Mouse (Mus musculus): ENCODE data around the gene Cc2d1a. TPM values are rescaled to one million over a fixed set of nuclear protein-coding genes. Genes with fewer than 3 reads are reported as not detected.
A peak's percentile ranks its signal among the peaks of the same experiment; 100 is the strongest.

Gene Cc2d1a
- 17.7 and 20.4 TPM in 2 replicates for polyA plus RNA-seq (2016; fragmentation: Nextera tagmentation; extraction: Ambion mirVana)

- peaks cover 24% of the 10 kb centered on the region for H3K4me1 ChIP-seq
- no peak within 1 kb of the TSS for H3K27ac ChIP-seq
- H3K4me3 ChIP-seq (replicated peaks), result peak within 1 kb of the TSS; percentile 74
- H3K36me3 ChIP-seq (replicated peaks), result peaks cover 23% of the 10 kb centered on the region
- peak; percentile 95 for ATAC-seq (ENCODE audit: low FRiP score)
- H3K4me2 ChIP-seq, result peak within 1 kb of the TSS; percentile 91
- no peaks in the 10 kb centered on the region; the same call in 1 of the 2 replicates for H3K27me3 ChIP-seq
- peak within 1 kb of the TSS; percentile 74 for H3K9ac ChIP-seq
- H3K9me3 ChIP-seq, result no peaks in the 10 kb centered on the region
- WGBS, result 18% methylated on average over 49 of the region's 49 CpGs
These were observed at the start of gene Cc2d1a, which contains the start of gene 4930432K21Rik for GRCm38 (mm10) chr8:84147769-84148530. Cc2d1a (minus strand) TSS chr8:84147936. 4930432K21Rik (plus strand) TSS chr8:84148025.

DNA sequence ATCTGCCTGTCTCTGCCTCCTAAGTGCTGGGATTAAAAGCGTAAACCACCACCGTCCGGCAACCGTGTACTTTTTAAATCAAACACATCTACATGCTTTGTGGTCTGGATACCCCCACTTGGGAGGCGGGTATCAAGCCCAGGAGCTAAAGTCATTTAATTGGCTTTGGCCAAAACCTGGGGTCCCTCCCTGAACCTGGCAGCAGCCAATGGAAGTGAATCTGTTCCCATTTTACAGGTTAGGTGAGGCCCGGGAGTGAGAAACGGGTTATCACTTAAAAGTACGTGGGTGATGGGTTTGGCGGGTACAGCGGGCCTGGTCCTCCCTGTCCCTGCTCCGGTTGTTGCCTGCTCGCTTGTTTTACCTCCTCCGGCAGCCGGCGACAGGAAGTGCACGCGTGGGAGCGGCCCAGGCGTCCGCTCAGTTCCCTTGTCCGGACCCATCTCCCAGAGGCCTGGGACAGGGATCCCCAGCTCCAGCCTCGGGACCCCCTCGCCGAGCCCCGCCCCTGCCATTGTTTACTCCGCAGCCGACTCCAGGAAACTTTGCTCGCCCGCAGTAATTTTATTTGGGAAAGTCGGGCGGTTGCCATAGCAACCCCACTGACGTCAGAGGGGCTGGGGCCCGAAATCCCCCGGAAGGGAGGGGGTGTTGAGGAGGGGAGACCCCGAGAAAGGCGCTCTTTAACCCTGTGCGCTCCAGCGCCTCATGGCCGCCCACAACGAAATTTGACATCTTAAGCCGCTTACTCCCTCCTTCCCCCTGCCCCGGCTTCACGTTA, 49.6 kb upstream of the Cc2d1a start:
- WGBS, result 3% methylated on average over 43 of the region's 43 CpGs
- Histone ChIP-seq H3K4me3 (replicated peaks) (peak overlapping the region; percentile 49), H3K4me2 (peak overlapping the region; percentile 62), H3K36me3 (replicated peaks) (no peaks in the 10 kb centered on the region), H3K27ac (peak overlapping the region; percentile 93), H3K4me1 (peaks cover 53% of the 10 kb centered on the region), H3K27me3 (peaks cover 25% of the 10 kb centered on the region; the same call in 1 of the 2 replicates), H3K9me3 (no peaks in the 10 kb centered on the region), H3K9ac (peak overlapping the region; percentile 43)
- ATAC-seq (ENCODE audit: low FRiP score), result peak; percentile 39

DNA sequence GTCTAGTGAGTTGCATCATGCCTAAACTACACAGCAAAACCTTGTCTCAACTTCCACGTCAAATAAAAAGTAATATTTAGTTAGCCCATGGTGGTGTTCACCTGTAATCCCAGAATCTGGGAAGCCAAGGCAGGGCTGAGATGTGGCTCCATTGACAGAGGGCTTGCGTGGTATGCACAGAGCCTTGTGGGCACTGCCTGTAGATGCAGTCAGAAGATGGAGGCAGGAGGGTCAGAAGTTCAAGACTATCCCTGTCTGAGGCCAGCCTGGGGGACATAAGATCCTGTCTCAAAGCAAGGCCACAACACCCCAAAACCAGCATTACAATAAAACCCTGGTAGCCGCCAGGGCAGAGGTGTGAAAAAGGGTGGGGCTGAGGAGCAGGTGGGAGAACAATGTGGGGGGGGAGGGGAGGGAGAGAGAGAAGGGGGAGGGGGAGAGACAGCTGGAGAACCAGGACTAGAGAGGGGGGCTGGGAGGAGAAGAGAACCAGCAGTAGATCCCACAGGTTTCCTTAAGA, 46.5 kb upstream of the Cc2d1a start:
- Histone ChIP-seq H3K4me2 (no peak overlapping the region), H3K4me1 (peaks cover 38% of the 10 kb centered on the region), H3K27me3 (peaks cover 8% of the 10 kb centered on the region; the same call in 1 of the 2 replicates), H3K36me3 (replicated peaks) (no peaks in the 10 kb centered on the region), H3K9ac (no peak overlapping the region), H3K9me3 (no peaks in the 10 kb centered on the region), H3K27ac (no peak overlapping the region), H3K4me3 (replicated peaks) (no peak overlapping the region)
- 73% methylated on average over 3 of the region's 3 CpGs for WGBS
- no peak for ATAC-seq (ENCODE audit: low FRiP score)

- 77% methylated on average over 5 of the region's 5 CpGs for WGBS
- Histone ChIP-seq H3K9ac (no peak overlapping the region), H3K9me3 (no peaks in the 10 kb centered on the region), H3K36me3 (replicated peaks) (no peaks in the 10 kb centered on the region), H3K27me3 (peaks cover 8% of the 10 kb centered on the region; the same call in 1 of the 2 replicates), H3K27ac (no peak overlapping the region), H3K4me1 (peaks cover 30% of the 10 kb centered on the region), H3K4me3 (replicated peaks) (no peak overlapping the region), H3K4me2 (no peak overlapping the region)
- no peak for ATAC-seq (ENCODE audit: low FRiP score)
These were observed 45.8 kb upstream of the Cc2d1a start for GRCm38 (mm10) chr8:84193566-84193965.

GRCm38 (mm10) chr8:84193161-84193560, 45.4 kb upstream of the Cc2d1a start:
- 74% methylated on average over 4 of the region's 4 CpGs for WGBS
- ATAC-seq (ENCODE audit: low FRiP score), result no peak
- H3K9me3 ChIP-seq, result no peaks in the 10 kb centered on the region

GRCm38 (mm10) chr8:84192555-84192954, 44.8 kb upstream of the Cc2d1a start:
- no peaks in the 10 kb centered on the region for H3K9me3 ChIP-seq
- 5% methylated on average over 33 of the region's 33 CpGs for WGBS
- peak overlapping the region; percentile 23 for H3K4me3 ChIP-seq (replicated peaks)
- H3K4me1 ChIP-seq, result peaks cover 20% of the 10 kb centered on the region
- peak; percentile 70 for ATAC-seq (ENCODE audit: low FRiP score)
- H3K27ac ChIP-seq, result peak overlapping the region; percentile 57; the same call in 1 of the 2 replicates
- no peak overlapping the region; the same call in 1 of the 2 replicates for H3K9ac ChIP-seq
- H3K36me3 ChIP-seq (replicated peaks), result no peaks in the 10 kb centered on the region
- H3K4me2 ChIP-seq, result peak overlapping the region; percentile 39
- peaks cover 8% of the 10 kb centered on the region; the same call in 1 of the 2 replicates for H3K27me3 ChIP-seq

More at GRCm38 (mm10) chr8:84193161-84193560, 45.4 kb upstream of the Cc2d1a start:
- Histone ChIP-seq H3K4me2 (no peak overlapping the region), H3K4me1 (peaks cover 26% of the 10 kb centered on the region), H3K4me3 (replicated peaks) (no peak overlapping the region), H3K27ac (no peak overlapping the region), H3K9ac (no peak overlapping the region), H3K27me3 (peaks cover 8% of the 10 kb centered on the region; the same call in 1 of the 2 replicates), H3K36me3 (replicated peaks) (no peaks in the 10 kb centered on the region)

DNA sequence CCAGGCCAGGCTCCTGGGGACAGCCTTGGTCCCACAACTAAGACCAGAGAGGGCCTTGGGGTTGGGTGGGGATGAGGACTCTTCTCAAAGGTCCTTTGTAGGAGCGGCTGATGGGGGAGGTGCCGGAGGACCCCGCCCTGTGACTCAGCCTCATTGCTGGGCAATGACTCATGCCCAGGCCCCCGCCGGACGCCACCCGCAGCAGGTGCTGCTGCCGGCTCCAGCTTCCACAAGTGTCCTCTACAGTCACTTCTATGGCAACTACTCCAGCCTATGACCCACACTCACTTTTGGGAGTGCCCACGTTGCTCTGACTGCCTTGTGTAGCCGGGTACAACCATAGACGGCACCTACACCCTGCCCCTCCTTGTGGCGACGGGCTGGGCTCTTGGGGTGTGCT, 44.3 kb upstream of the Cc2d1a start:
- peak; percentile 30; the same call in 1 of the 2 replicates for ATAC-seq (ENCODE audit: low FRiP score)
- Histone ChIP-seq H3K9me3 (no peaks in the 10 kb centered on the region), H3K36me3 (replicated peaks) (no peaks in the 10 kb centered on the region)

DNA sequence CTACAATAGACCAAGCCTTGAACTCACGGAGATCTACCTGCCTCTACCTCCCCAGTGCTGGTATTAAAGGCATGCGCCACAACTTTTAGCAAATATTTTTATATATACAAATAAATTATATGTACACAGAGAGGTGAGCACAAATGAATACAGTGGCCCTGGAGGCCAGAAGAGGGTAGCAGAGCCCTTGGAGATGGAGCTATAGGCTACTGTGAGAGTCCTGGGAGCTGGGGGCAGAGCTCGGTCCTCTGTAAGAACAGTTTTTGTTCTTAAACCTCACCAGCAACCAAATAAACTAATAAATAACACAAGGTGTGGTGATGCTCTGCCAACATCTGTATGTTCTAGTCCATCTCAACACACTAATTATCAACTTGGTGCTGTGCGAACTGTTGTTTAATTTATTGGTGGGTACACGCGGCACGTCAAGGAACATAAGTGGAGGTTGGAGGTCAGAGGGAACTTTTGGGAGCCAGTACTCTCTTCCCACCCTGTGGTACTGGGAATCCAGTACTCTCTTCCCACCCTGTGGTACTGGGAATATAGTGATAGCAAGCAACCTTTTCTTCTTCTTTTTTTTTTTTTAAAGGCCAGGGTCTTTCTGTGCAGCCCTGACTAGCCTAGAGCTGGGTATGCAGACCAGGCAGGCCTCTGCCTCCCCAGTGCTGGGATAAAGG, 42.6 kb upstream of the Cc2d1a start:
- no peaks in the 10 kb centered on the region for H3K9me3 ChIP-seq
- no peaks in the 10 kb centered on the region for H3K36me3 ChIP-seq (replicated peaks)
- no peak overlapping the region for H3K27ac ChIP-seq
- no peak overlapping the region for H3K4me2 ChIP-seq
- WGBS, result 97% methylated on average over 7 of the region's 7 CpGs
- ATAC-seq (ENCODE audit: low FRiP score), result no peak
- peaks cover 9% of the 10 kb centered on the region; the same call in 1 of the 2 replicates for H3K27me3 ChIP-seq
- H3K4me3 ChIP-seq (replicated peaks), result no peak overlapping the region
- H3K9ac ChIP-seq, result no peak overlapping the region
- peaks cover 22% of the 10 kb centered on the region for H3K4me1 ChIP-seq

More for the DNA sequence above, 44.3 kb upstream of the Cc2d1a start:
- no peak overlapping the region for H3K9ac ChIP-seq
- 42% methylated on average over 13 of the region's 13 CpGs for WGBS
- H3K27ac ChIP-seq, result peak overlapping the region; percentile 65
- peaks cover 8% of the 10 kb centered on the region; the same call in 1 of the 2 replicates for H3K27me3 ChIP-seq
- peaks cover 17% of the 10 kb centered on the region for H3K4me1 ChIP-seq
- peak overlapping the region; percentile 39 for H3K4me2 ChIP-seq
- peak overlapping the region; percentile 23; the same call in 1 of the 2 replicates for H3K4me3 ChIP-seq (replicated peaks)

DNA sequence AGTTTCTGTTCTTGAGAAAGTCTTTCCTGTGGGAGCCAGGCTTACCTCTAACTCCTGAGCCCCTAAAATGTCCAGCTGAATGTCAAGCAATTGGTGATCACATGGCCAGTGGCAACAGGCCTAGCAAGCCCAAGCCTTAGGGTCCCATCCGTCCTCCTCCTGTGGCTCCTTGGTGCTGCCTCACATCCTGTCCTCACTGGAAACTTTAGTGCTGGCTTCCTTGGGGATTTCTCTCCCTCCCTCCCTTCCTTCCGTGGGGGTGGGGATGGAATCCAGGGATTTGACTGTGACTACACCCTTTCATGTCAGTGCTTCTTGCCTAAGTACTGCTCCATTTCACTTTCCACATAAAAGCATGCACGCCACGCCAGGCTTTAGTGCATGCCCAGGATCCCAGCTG, 41.9 kb upstream of the Cc2d1a start:
- H3K4me1 ChIP-seq, result peaks cover 23% of the 10 kb centered on the region
- H3K9me3 ChIP-seq, result no peaks in the 10 kb centered on the region
- H3K27ac ChIP-seq, result no peak overlapping the region
- no peak for ATAC-seq (ENCODE audit: low FRiP score)
- no peaks in the 10 kb centered on the region for H3K36me3 ChIP-seq (replicated peaks)
- 61% methylated on average over 4 of the region's 4 CpGs for WGBS
- H3K9ac ChIP-seq, result no peak overlapping the region
- no peak overlapping the region for H3K4me2 ChIP-seq
- no peak overlapping the region for H3K4me3 ChIP-seq (replicated peaks)
- peaks cover 16% of the 10 kb centered on the region; the same call in 1 of the 2 replicates for H3K27me3 ChIP-seq

- H3K36me3 ChIP-seq (replicated peaks), result no peaks in the 10 kb centered on the region
- WGBS, result 93% methylated on average over 10 of the region's 10 CpGs
- peaks cover 19% of the 10 kb centered on the region; the same call in 1 of the 2 replicates for H3K27me3 ChIP-seq
- no peak for ATAC-seq (ENCODE audit: low FRiP score)
- no peak overlapping the region for H3K27ac ChIP-seq
- no peak overlapping the region for H3K4me2 ChIP-seq
- H3K9me3 ChIP-seq, result no peaks in the 10 kb centered on the region
- H3K4me3 ChIP-seq (replicated peaks), result no peak overlapping the region
- peaks cover 30% of the 10 kb centered on the region for H3K4me1 ChIP-seq
- no peak overlapping the region for H3K9ac ChIP-seq
These were observed 40.9 kb upstream of the Cc2d1a start for GRCm38 (mm10) chr8:84188671-84189070.

DNA sequence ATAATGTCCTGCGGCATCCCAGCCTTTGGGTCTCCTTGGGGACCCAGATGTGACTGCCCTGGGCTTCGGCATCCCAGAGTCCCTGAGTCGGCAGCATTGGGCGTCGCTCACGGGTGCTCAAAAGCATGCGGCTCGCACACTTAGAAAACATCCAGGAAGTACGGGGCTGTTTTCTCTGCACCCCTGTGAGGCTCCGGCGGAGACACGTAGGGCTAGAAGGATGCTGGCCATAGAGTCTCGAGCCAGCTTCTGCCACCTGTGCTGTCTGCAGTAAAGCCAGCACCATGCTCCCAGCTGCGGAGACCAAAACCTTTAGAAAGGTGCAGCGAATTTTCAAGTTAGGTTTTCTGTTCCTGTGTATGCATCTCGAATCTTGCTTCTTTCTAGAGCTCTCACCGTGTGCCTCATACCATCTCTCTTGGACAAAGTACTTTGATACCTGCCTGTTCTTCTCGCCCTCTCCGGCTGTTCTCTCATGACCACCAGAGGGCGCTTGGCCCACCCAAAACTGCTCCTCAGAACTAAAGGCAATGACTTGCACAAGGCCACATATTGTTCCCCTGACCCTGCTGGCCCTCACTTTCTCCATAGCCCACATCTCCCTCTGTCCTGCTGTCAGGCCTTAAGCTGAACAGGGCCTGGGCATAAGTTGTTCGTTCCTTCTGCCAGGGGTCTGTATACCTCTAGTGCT, 39.5 kb upstream of the Cc2d1a start:
- Histone ChIP-seq H3K4me1 (peaks cover 32% of the 10 kb centered on the region), H3K27ac (no peak overlapping the region)
- 5% methylated on average over 21 of the region's 21 CpGs for WGBS

More for the DNA sequence above, 39.5 kb upstream of the Cc2d1a start:
- H3K36me3 ChIP-seq (replicated peaks), result no peaks in the 10 kb centered on the region
- H3K27me3 ChIP-seq, result peaks cover 13% of the 10 kb centered on the region; the same call in 1 of the 2 replicates
- peak overlapping the region; percentile 57 for H3K4me2 ChIP-seq
- ATAC-seq (ENCODE audit: low FRiP score), result no peak
- peak overlapping the region; percentile 30 for H3K9ac ChIP-seq
- H3K9me3 ChIP-seq, result no peaks in the 10 kb centered on the region
- peak overlapping the region; percentile 28 for H3K4me3 ChIP-seq (replicated peaks)

Data from forebrain, embryonic 12.5 days (tissue).